Mouse (Mus musculus) hindbrain, embryonic 12.5 days (tissue): Measurements from ENCODE around the gene Map3k7cl. TPM values are rescaled to one million over a fixed set of nuclear protein-coding genes. Genes with fewer than 3 reads are reported as not detected.

ENCODE experiments used
- ATAC-seq: fragments of 200-750 bp; cut with Nextera tagmentation; 2 replicates; pipeline ENCODE4 v1.8.0; 2017; ENCODE audit warnings: moderate TSS enrichment; ENCODE audit not compliant: low FRiP score
- H3K27ac ChIP-seq: fragments of 300-500 bp; sonication (generic); 2 replicates; pipeline ENCODE4 v1.5.1; 2016; ENCODE audit warnings: mild to moderate bottlenecking
- H3K27me3 ChIP-seq: fragments of 300-500 bp; sonication (generic); 2 replicates; pipeline ENCODE4 v1.6.1; 2016; ENCODE audit warnings: mild to moderate bottlenecking
- H3K36me3 ChIP-seq: fragments of 300-500 bp; sonication (generic); 2 replicates; pipeline ENCODE4 v1.6.1; 2016; ENCODE audit warnings: mild to moderate bottlenecking
- H3K4me1 ChIP-seq: fragments of 300-500 bp; sonication (generic); 2 replicates; pipeline ENCODE4 v1.6.1; 2016
- H3K4me2 ChIP-seq: fragments of 300-500 bp; sonication (generic); replicated peaks from 2 replicates; pipeline ENCODE4 v1.6.1; 2016; ENCODE audit warnings: mild to moderate bottlenecking
- H3K4me3 ChIP-seq: fragments of 300-500 bp; sonication (generic); 2 replicates; pipeline ENCODE4 v1.5.1; 2016; ENCODE audit warnings: mild to moderate bottlenecking
- H3K9ac ChIP-seq: fragments of 300-500 bp; sonication (generic); 2 replicates; pipeline ENCODE4 v1.6.1; 2016; ENCODE audit warnings: mild to moderate bottlenecking, moderate library complexity
- H3K9me3 ChIP-seq: fragments of 300-500 bp; sonication (generic); replicated peaks from 2 replicates; pipeline ENCODE4 v1.6.1; 2016; ENCODE audit warnings: mild to moderate bottlenecking
- whole genome bisulfite sequencing: fragments of 180-500 bp; shearing (Covaris S2); methylation state at CpG from one replicate; pipeline ENCODE4 v1.1.7; 2016; 5-methylcytosine and 5-hydroxymethylcytosine counted together
- polyA plus RNA-seq: library from polyadenylated mRNA; unstranded; fragments of >200 nt; fragmentation: Nextera tagmentation; extraction: Ambion mirVana; gene quantifications from 2 replicates; pipeline ENCODE4 v1.2.1, GENCODE M21; 2016

Map3k7cl gene
- polyA plus RNA-seq, 1 experiment from 2014 or later, result 0.13 TPM

DNA sequence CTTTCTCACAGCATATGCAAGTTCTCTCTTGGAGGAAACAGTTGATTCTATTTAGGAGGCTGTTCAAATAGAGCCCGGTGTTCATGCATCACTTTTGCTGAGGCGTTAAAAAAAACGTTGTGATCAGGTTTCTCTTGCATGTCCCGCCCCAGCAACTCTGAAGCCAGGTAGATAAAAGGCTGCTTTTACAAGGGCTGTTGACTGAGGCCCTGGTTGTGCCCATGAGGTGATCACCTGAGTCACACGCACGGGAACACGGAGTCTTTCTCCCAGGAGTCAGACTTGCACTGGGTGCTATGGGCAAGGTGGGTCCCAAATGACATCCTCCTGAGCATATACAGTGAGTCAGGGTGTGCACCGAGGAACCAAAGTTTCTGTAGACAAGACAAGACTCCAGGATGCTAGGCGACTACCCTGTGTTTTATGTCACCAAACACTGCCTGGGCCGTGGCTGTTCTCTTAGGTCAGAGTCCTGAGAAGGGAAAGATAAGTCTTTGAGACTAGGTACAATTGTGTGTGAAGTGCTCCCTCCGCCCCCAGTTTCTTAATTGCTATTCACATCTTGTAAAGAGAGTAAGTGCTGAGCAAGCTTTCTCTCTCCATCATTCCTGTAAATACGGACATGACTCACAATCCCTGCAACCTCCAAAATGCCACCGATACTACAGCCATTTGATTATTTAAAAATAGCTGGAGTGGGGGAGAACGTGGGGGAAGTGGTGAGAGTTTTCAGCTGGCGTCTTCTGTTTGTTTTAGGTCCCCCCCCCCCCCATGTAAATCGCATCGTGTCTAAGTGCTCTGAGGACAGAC is 49.8 kb downstream of the Map3k7cl start:
- Histone ChIP-seq H3K4me1 (no peaks in the 10 kb centered on the region), H3K27ac (no peak overlapping the region), H3K4me2 (no peak overlapping the region), H3K36me3 (no peaks in the 10 kb centered on the region), H3K27me3 (no peaks in the 10 kb centered on the region), H3K4me3 (no peak overlapping the region), H3K9ac (no peak overlapping the region), H3K9me3 (no peaks in the 10 kb centered on the region)
- ATAC-seq, result no peak
- 73% methylated on average over 17 of the region's 17 CpGs for WGBS

DNA sequence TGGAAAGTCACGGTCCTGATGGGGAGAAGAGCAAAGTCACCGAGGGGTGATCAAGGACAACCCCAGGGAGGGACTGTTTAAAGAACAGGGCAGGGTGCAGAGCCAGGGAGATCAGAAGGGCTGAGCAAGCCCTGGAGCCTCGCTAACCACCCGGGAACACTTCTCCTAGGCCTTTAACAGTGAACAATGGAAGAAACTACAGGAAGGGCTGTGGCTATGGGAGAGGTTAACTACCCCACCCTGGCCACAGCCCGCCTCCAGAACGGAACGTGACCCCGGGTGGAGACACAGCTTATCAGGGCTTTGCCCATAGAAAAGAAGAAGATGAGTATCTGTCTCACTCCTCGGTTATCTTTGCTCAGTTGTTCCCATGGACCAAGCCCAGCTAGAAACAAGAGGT is 50.9 kb downstream of the Map3k7cl start:
- ATAC-seq, result no peak
- Histone ChIP-seq H3K27me3 (no peaks in the 10 kb centered on the region), H3K4me1 (no peaks in the 10 kb centered on the region), H3K9me3 (no peaks in the 10 kb centered on the region), H3K36me3 (no peaks in the 10 kb centered on the region), H3K27ac (no peak overlapping the region), H3K9ac (no peak overlapping the region), H3K4me3 (no peak overlapping the region), H3K4me2 (no peak overlapping the region)
- 83% methylated on average over 9 of the region's 9 CpGs for WGBS

DNA sequence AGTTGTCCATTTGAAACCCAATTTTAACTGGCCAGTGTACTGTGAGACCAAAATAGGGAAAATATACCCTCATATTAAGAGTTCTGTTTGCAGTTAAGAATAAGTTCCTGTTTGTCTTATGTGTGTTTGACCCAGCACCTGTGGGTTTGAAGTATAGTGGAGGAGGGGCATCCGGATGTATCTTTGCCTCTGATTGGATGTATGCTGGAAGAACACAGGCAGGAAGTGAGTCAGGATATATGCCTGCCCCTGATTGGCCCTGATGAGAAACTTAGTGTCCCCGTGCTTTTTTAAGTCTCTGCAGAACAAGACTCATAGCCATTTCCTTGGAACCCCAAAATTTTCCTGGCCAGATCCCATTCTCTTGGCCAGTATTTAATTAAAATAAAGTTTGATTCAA is 51.8 kb downstream of the Map3k7cl start:
- no peak for ATAC-seq
- H3K4me1 ChIP-seq, result no peaks in the 10 kb centered on the region
- no peak overlapping the region for H3K27ac ChIP-seq
- H3K9me3 ChIP-seq, result no peaks in the 10 kb centered on the region
- H3K4me3 ChIP-seq, result no peak overlapping the region
- H3K36me3 ChIP-seq, result no peaks in the 10 kb centered on the region
- no peak overlapping the region for H3K4me2 ChIP-seq
- whole genome bisulfite sequencing, result 89% methylated on average over 2 of the region's 2 CpGs
- H3K9ac ChIP-seq, result no peak overlapping the region
- no peaks in the 10 kb centered on the region for H3K27me3 ChIP-seq

DNA sequence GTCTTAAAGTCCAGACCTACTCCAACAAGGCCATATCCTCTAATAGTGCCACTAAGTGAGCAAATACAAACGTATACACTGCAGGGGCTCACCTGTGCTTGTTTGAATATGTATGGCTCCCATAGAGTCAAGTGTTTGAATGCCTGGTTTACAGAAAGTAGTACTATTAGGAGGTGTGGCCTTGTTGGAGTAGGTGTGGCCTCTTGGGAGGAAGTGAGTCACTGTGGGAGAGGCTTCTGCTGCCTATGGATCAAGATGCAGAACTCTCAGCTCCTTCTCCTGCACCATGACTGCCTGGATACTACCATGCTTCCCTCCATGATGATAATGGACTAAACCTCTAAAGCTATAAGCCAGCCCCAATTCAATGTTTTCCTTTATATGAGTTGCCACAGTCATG is 54.3 kb downstream of the Map3k7cl start:
- Histone ChIP-seq H3K36me3 (no peaks in the 10 kb centered on the region), H3K4me1 (no peaks in the 10 kb centered on the region), H3K4me3 (no peak overlapping the region), H3K27ac (no peak overlapping the region), H3K9ac (no peak overlapping the region), H3K4me2 (no peak overlapping the region), H3K27me3 (no peaks in the 10 kb centered on the region), H3K9me3 (no peaks in the 10 kb centered on the region)
- ATAC-seq, result no peak
- 86% methylated on average over 1 of the region's 1 CpGs for WGBS

- Histone ChIP-seq H3K9ac (no peak overlapping the region), H3K4me2 (no peak overlapping the region), H3K36me3 (no peaks in the 10 kb centered on the region), H3K4me1 (no peaks in the 10 kb centered on the region), H3K9me3 (no peaks in the 10 kb centered on the region), H3K27me3 (no peaks in the 10 kb centered on the region), H3K27ac (no peak overlapping the region), H3K4me3 (no peak overlapping the region)
- ATAC-seq, result no peak
- WGBS, result 89% methylated on average over 6 of the region's 6 CpGs
Measured at GRCm38 (mm10) chr16:87607959-87608358, 54.8 kb downstream of the Map3k7cl start.

GRCm38 (mm10) chr16:87610142-87610541 is 57.0 kb downstream of the Map3k7cl start:
- ATAC-seq, result no peak
- WGBS, result 93% methylated on average over 5 of the region's 5 CpGs
- Histone ChIP-seq H3K36me3 (no peaks in the 10 kb centered on the region), H3K4me2 (no peak overlapping the region), H3K27ac (no peak overlapping the region), H3K9ac (no peak overlapping the region), H3K4me1 (no peaks in the 10 kb centered on the region), H3K9me3 (no peaks in the 10 kb centered on the region), H3K27me3 (no peaks in the 10 kb centered on the region), H3K4me3 (no peak overlapping the region)

GRCm38 (mm10) chr16:87610556-87611295 is 57.6 kb downstream of the Map3k7cl start:
- no peak for ATAC-seq
- no peak overlapping the region for H3K4me2 ChIP-seq
- H3K36me3 ChIP-seq, result no peaks in the 10 kb centered on the region
- no peaks in the 10 kb centered on the region for H3K9me3 ChIP-seq
- H3K27ac ChIP-seq, result no peak overlapping the region
- H3K4me3 ChIP-seq, result no peak overlapping the region
- H3K4me1 ChIP-seq, result no peaks in the 10 kb centered on the region
- H3K27me3 ChIP-seq, result no peaks in the 10 kb centered on the region
- WGBS, result 86% methylated on average over 21 of the region's 21 CpGs
- no peak overlapping the region for H3K9ac ChIP-seq

GRCm38 (mm10) chr16:87611420-87611819 is 58.3 kb downstream of the Map3k7cl start:
- Histone ChIP-seq H3K9ac (no peak overlapping the region), H3K27me3 (no peaks in the 10 kb centered on the region), H3K36me3 (no peaks in the 10 kb centered on the region), H3K4me3 (no peak overlapping the region), H3K4me1 (no peaks in the 10 kb centered on the region), H3K4me2 (no peak overlapping the region), H3K27ac (no peak overlapping the region), H3K9me3 (no peaks in the 10 kb centered on the region)
- 87% methylated on average over 14 of the region's 14 CpGs for WGBS
- ATAC-seq, result no peak

- no peak for ATAC-seq
- no peak overlapping the region for H3K4me3 ChIP-seq
- no peak overlapping the region for H3K9ac ChIP-seq
- 85% methylated on average over 15 of the region's 15 CpGs for WGBS
- H3K27me3 ChIP-seq, result no peaks in the 10 kb centered on the region
- no peaks in the 10 kb centered on the region for H3K36me3 ChIP-seq
- H3K9me3 ChIP-seq, result no peaks in the 10 kb centered on the region
- H3K4me1 ChIP-seq, result no peaks in the 10 kb centered on the region
- no peak overlapping the region for H3K4me2 ChIP-seq
- H3K27ac ChIP-seq, result no peak overlapping the region
Measured at GRCm38 (mm10) chr16:87612218-87612838, 59.2 kb downstream of the Map3k7cl start.

GRCm38 (mm10) chr16:87617377-87617776 is 64.2 kb downstream of the Map3k7cl start:
- 0 out of 2 replicates have a peak, but pooled peaks have one; percentile 54 for ATAC-seq
- H3K27me3 ChIP-seq, result no peaks in the 10 kb centered on the region
- no peaks in the 10 kb centered on the region for H3K9me3 ChIP-seq
- no peaks in the 10 kb centered on the region for H3K4me1 ChIP-seq
- no peak overlapping the region for H3K4me3 ChIP-seq
- H3K36me3 ChIP-seq, result no peaks in the 10 kb centered on the region
- no peak overlapping the region for H3K27ac ChIP-seq
- no peak overlapping the region for H3K9ac ChIP-seq
- H3K4me2 ChIP-seq, result no peak overlapping the region
- WGBS, result 88% methylated on average over 6 of the region's 6 CpGs

DNA sequence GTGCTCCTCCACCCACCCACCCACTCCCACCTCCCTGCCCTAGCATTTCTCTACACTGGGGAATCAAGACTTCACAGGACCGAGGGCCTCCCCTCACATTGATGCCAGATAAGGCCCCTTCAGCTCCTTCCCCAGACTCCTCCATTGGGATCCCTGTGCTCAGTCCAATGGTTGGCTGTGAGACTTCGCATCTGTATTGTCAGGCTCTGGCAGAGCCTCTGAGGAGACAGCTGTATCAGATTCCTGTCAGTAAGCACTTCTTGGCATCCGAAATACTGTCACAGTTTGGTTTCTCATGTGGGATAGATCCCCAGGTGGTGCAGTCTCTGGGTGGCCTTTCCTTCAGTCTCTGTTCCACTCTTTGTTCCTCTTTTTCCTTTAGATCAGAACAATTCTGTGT is 68.1 kb downstream of the Map3k7cl start:
- H3K36me3 ChIP-seq, result no peaks in the 10 kb centered on the region
- no peak overlapping the region for H3K9ac ChIP-seq
- no peak overlapping the region for H3K27ac ChIP-seq
- H3K4me1 ChIP-seq, result no peaks in the 10 kb centered on the region
- no peaks in the 10 kb centered on the region for H3K27me3 ChIP-seq
- 0 out of 2 replicates have a peak, but pooled peaks cover under 1% of the 10 kb centered on the region for H3K9me3 ChIP-seq
- H3K4me3 ChIP-seq, result no peak overlapping the region
- no peak overlapping the region for H3K4me2 ChIP-seq
- ATAC-seq, result no peak
- WGBS, result 89% methylated on average over 3 of the region's 3 CpGs

DNA sequence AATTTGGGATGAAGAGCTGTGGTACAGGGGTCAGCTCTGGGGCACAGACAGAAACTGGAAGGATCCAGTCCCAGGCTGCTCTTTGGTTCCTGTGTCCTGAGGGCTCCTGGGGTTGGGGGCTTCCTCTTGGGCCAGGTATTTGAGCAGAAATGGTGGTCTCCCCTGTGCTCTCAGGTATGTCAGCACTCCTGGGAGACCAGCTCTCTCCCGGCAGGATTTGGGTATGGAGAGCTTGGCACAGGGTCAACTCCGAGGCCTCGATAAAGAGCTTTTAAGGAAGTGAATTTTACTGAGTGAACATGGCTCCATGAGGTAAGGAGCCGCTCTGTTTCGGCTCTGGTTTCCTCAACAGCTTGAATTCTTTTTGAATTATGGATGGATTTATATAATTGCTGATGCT is 70.8 kb downstream of the Map3k7cl start:
- Histone ChIP-seq H3K4me3 (no peak overlapping the region), H3K9me3 (peaks cover 9% of the 10 kb centered on the region; the same call in 1 of the 2 replicates), H3K4me1 (no peaks in the 10 kb centered on the region), H3K27me3 (no peaks in the 10 kb centered on the region), H3K36me3 (no peaks in the 10 kb centered on the region), H3K9ac (no peak overlapping the region), H3K27ac (no peak overlapping the region), H3K4me2 (no peak overlapping the region)
- ATAC-seq, result no peak
- 91% methylated on average over 5 of the region's 5 CpGs for WGBS
